Mouse (Mus musculus): ENCODE results near the gene Lman2l. TPM values are rescaled to one million over a fixed set of nuclear protein-coding genes. Genes with fewer than 3 reads are reported as not detected.
A peak's percentile ranks its signal among the peaks of the same experiment; 100 is the strongest.

Gene Lman2l
- polyA plus RNA-seq, 1 experiment from 2014 or later = 67.6 TPM

- no peaks in the 10 kb centered on the region for H3K4me1 ChIP-seq (replicated peaks; ENCODE audit: control insufficient read depth, insufficient read depth, low read length)
- 97% methylated on average over 3 of the region's 3 CpGs for WGBS
- H3K9ac ChIP-seq (replicated peaks; ENCODE audit: low read depth, low read length) = no peak overlapping the region
- H3K4me2 ChIP-seq (ENCODE audit: low read length) = no peak overlapping the region
- no peak for ATAC-seq
- H3K9me3 ChIP-seq (ENCODE audit: control insufficient read depth, low read length) = no peaks in the 10 kb centered on the region
- peaks cover 30% of the 10 kb centered on the region for H3K36me3 ChIP-seq (ENCODE audit: control insufficient read depth, insufficient read depth)
- no peaks in the 10 kb centered on the region for H3K27me3 ChIP-seq (replicated peaks; ENCODE audit: control insufficient read depth, insufficient read depth, low read length)
- no peak overlapping the region for H3K27ac ChIP-seq (ENCODE audit: low read length)
- H3K4me3 ChIP-seq (replicated peaks; ENCODE audit: low read length) = no peak overlapping the region
Measured at GRCm38 (mm10) chr1:36437223-36437622, 7.8 kb downstream of the Lman2l start.

- WGBS = 99% methylated on average over 6 of the region's 6 CpGs
Measured at GRCm38 (mm10) chr1:36436515-36436914, 8.6 kb downstream of the Lman2l start.

GRCm38 (mm10) chr1:36435071-36435470 lies 10.0 kb downstream of the Lman2l start:
- no peak for ATAC-seq
- Histone ChIP-seq H3K4me3 (replicated peaks; ENCODE audit: low read length) (no peak overlapping the region), H3K36me3 (ENCODE audit: control insufficient read depth, insufficient read depth) (peaks cover 32% of the 10 kb centered on the region), H3K9ac (replicated peaks; ENCODE audit: low read depth, low read length) (no peak overlapping the region), H3K27ac (ENCODE audit: low read length) (no peak overlapping the region), H3K9me3 (ENCODE audit: control insufficient read depth, low read length) (no peaks in the 10 kb centered on the region), H3K4me2 (ENCODE audit: low read length) (no peak overlapping the region), H3K27me3 (replicated peaks; ENCODE audit: control insufficient read depth, insufficient read depth, low read length) (no peaks in the 10 kb centered on the region), H3K4me1 (replicated peaks; ENCODE audit: control insufficient read depth, insufficient read depth, low read length) (no peaks in the 10 kb centered on the region)
- 83% methylated on average over 4 of the region's 4 CpGs for WGBS

More at GRCm38 (mm10) chr1:36436515-36436914, 8.6 kb downstream of the Lman2l start:
- H3K9me3 ChIP-seq (ENCODE audit: control insufficient read depth, low read length) = no peaks in the 10 kb centered on the region
- ATAC-seq = no peak
- H3K4me3 ChIP-seq (replicated peaks; ENCODE audit: low read length) = no peak overlapping the region
- no peak overlapping the region for H3K4me2 ChIP-seq (ENCODE audit: low read length)
- H3K4me1 ChIP-seq (replicated peaks; ENCODE audit: control insufficient read depth, insufficient read depth, low read length) = no peaks in the 10 kb centered on the region
- no peak overlapping the region for H3K27ac ChIP-seq (ENCODE audit: low read length)
- H3K9ac ChIP-seq (replicated peaks; ENCODE audit: low read depth, low read length) = no peak overlapping the region
- no peaks in the 10 kb centered on the region for H3K27me3 ChIP-seq (replicated peaks; ENCODE audit: control insufficient read depth, insufficient read depth, low read length)
- peaks cover 30% of the 10 kb centered on the region for H3K36me3 ChIP-seq (ENCODE audit: control insufficient read depth, insufficient read depth)

GRCm38 (mm10) chr1:36433616-36434015 lies 11.5 kb downstream of the Lman2l start:
- H3K27ac ChIP-seq (ENCODE audit: low read length) = no peak overlapping the region
- no peak overlapping the region for H3K4me2 ChIP-seq (ENCODE audit: low read length)
- WGBS = 91% methylated on average over 3 of the region's 3 CpGs
- no peak overlapping the region for H3K9ac ChIP-seq (replicated peaks; ENCODE audit: low read depth, low read length)
- ATAC-seq = no peak
- peaks cover 33% of the 10 kb centered on the region for H3K36me3 ChIP-seq (ENCODE audit: control insufficient read depth, insufficient read depth)
- no peak overlapping the region for H3K4me3 ChIP-seq (replicated peaks; ENCODE audit: low read length)
- no peaks in the 10 kb centered on the region for H3K4me1 ChIP-seq (replicated peaks; ENCODE audit: control insufficient read depth, insufficient read depth, low read length)
- no peaks in the 10 kb centered on the region for H3K27me3 ChIP-seq (replicated peaks; ENCODE audit: control insufficient read depth, insufficient read depth, low read length)
- H3K9me3 ChIP-seq (ENCODE audit: control insufficient read depth, low read length) = no peaks in the 10 kb centered on the region

DNA sequence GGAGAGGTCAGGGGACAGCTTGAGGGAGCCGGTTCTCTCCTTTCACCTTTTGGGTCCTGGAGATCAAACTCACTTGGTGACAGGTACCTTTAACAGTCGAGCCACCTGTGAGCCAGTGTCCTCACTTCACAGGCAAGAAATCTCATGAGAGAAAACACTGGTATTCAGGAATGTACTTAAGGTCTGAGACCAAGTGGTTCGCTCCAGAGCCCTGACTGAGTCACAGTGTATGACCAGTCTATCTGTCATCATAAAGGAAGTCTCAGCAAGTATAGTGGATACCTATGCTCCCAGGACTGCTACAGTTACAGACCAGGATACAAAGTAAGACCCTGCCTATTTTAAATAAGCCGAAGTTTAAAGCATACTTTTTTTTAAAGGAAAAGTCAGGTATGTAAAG lies 12.1 kb downstream of the Lman2l start:
- WGBS = 89% methylated on average over 4 of the region's 4 CpGs
- Histone ChIP-seq H3K36me3 (ENCODE audit: control insufficient read depth, insufficient read depth) (peaks cover 34% of the 10 kb centered on the region), H3K27me3 (replicated peaks; ENCODE audit: control insufficient read depth, insufficient read depth, low read length) (no peaks in the 10 kb centered on the region), H3K9ac (replicated peaks; ENCODE audit: low read depth, low read length) (no peak overlapping the region), H3K27ac (ENCODE audit: low read length) (no peak overlapping the region), H3K4me2 (ENCODE audit: low read length) (no peak overlapping the region), H3K9me3 (ENCODE audit: control insufficient read depth, low read length) (no peaks in the 10 kb centered on the region), H3K4me3 (replicated peaks; ENCODE audit: low read length) (no peak overlapping the region), H3K4me1 (replicated peaks; ENCODE audit: control insufficient read depth, insufficient read depth, low read length) (no peaks in the 10 kb centered on the region)
- no peak for ATAC-seq

DNA sequence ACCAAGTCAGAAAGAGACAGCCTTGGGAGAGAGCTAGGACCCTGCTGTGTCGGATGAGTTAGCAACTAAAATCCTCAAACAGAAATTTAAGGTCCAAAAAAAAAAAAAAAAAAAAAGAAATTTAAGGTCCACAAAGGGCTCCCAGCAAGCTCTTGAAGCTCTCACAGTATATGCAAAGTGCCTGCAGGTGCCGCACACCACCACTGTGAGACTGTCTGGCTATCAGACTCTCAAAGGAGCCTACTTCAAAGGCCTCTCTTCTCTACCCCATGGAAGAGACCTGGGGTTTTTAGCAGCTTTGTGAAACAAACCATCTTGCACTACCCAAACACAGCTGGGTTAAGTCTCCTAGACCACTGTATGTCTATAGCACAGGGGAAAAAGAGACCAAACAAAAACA lies 15.6 kb downstream of the Lman2l start:
- Histone ChIP-seq H3K4me3 (replicated peaks; ENCODE audit: low read length) (no peak overlapping the region), H3K9ac (replicated peaks; ENCODE audit: low read depth, low read length) (no peak overlapping the region), H3K4me1 (replicated peaks; ENCODE audit: control insufficient read depth, insufficient read depth, low read length) (no peaks in the 10 kb centered on the region), H3K9me3 (ENCODE audit: control insufficient read depth, low read length) (no peaks in the 10 kb centered on the region), H3K4me2 (ENCODE audit: low read length) (no peak overlapping the region), H3K27me3 (replicated peaks; ENCODE audit: control insufficient read depth, insufficient read depth, low read length) (no peaks in the 10 kb centered on the region), H3K36me3 (ENCODE audit: control insufficient read depth, insufficient read depth) (peaks cover 43% of the 10 kb centered on the region), H3K27ac (ENCODE audit: low read length) (no peak overlapping the region)
- ATAC-seq = no peak
- 92% methylated on average over 2 of the region's 2 CpGs for WGBS

- H3K9me3 ChIP-seq (ENCODE audit: control insufficient read depth, low read length) = no peaks in the 10 kb centered on the region
- 82% methylated on average over 6 of the region's 6 CpGs for WGBS
- no peaks in the 10 kb centered on the region for H3K27me3 ChIP-seq (replicated peaks; ENCODE audit: control insufficient read depth, insufficient read depth, low read length)
- H3K4me2 ChIP-seq (ENCODE audit: low read length) = no peak overlapping the region
- H3K4me1 ChIP-seq (replicated peaks; ENCODE audit: control insufficient read depth, insufficient read depth, low read length) = peaks cover 15% of the 10 kb centered on the region
- H3K9ac ChIP-seq (replicated peaks; ENCODE audit: low read depth, low read length) = no peak overlapping the region
- ATAC-seq = no peak
- H3K27ac ChIP-seq (ENCODE audit: low read length) = no peak overlapping the region
- H3K36me3 ChIP-seq (ENCODE audit: control insufficient read depth, insufficient read depth) = no peaks in the 10 kb centered on the region
- no peak overlapping the region for H3K4me3 ChIP-seq (replicated peaks; ENCODE audit: low read length)
Measured at GRCm38 (mm10) chr1:36404531-36404930, 40.5 kb downstream of the Lman2l start.

- Histone ChIP-seq H3K9me3 (ENCODE audit: control insufficient read depth, low read length) (no peaks in the 10 kb centered on the region), H3K27me3 (replicated peaks; ENCODE audit: control insufficient read depth, insufficient read depth, low read length) (no peaks in the 10 kb centered on the region), H3K27ac (ENCODE audit: low read length) (peak overlapping the region; percentile 64), H3K9ac (replicated peaks; ENCODE audit: low read depth, low read length) (no peak overlapping the region), H3K4me2 (ENCODE audit: low read length) (no peak overlapping the region), H3K36me3 (ENCODE audit: control insufficient read depth, insufficient read depth) (no peaks in the 10 kb centered on the region), H3K4me1 (replicated peaks; ENCODE audit: control insufficient read depth, insufficient read depth, low read length) (peaks cover 15% of the 10 kb centered on the region), H3K4me3 (replicated peaks; ENCODE audit: low read length) (no peak overlapping the region)
- 12% methylated on average over 4 of the region's 4 CpGs for WGBS
- ATAC-seq = peak; percentile 92
Measured at GRCm38 (mm10) chr1:36401509-36401908, 43.6 kb downstream of the Lman2l start.

DNA sequence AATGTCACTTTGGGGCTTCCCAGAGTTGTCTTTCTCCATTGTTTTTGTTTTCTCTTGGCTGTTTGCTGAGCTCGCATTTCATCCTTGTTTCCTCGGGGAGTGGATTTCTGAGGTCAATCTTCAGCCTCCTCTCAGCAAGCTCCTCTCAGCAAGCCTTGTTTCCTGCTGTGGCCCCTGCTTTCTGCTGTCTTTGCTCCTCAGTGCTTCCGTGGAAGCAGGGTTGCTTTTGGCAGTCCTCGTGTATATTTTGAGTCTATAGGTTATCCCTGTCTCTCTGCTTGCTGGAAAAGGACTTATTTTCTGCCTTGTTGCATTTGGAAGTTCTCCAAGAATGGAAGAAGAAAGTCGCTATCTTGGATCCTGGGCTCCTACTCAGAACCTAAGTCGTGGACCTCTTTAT lies 48.0 kb downstream of the Lman2l start:
- 27% methylated on average over 6 of the region's 6 CpGs for WGBS
- Histone ChIP-seq H3K27ac (ENCODE audit: low read length) (no peak overlapping the region), H3K27me3 (replicated peaks; ENCODE audit: control insufficient read depth, insufficient read depth, low read length) (no peaks in the 10 kb centered on the region), H3K9ac (replicated peaks; ENCODE audit: low read depth, low read length) (no peak overlapping the region), H3K36me3 (ENCODE audit: control insufficient read depth, insufficient read depth) (no peaks in the 10 kb centered on the region), H3K4me2 (ENCODE audit: low read length) (no peak overlapping the region), H3K4me1 (replicated peaks; ENCODE audit: control insufficient read depth, insufficient read depth, low read length) (peaks cover 12% of the 10 kb centered on the region), H3K9me3 (ENCODE audit: control insufficient read depth, low read length) (no peaks in the 10 kb centered on the region), H3K4me3 (replicated peaks; ENCODE audit: low read length) (no peak overlapping the region)
- ATAC-seq = no peak

- no peaks in the 10 kb centered on the region for H3K9me3 ChIP-seq (ENCODE audit: control insufficient read depth, low read length)
- no peak overlapping the region for H3K4me3 ChIP-seq (replicated peaks; ENCODE audit: low read length)
- ATAC-seq = no peak
- H3K9ac ChIP-seq (replicated peaks; ENCODE audit: low read depth, low read length) = no peak overlapping the region
- H3K4me2 ChIP-seq (ENCODE audit: low read length) = no peak overlapping the region
- WGBS = 56% methylated on average over 4 of the region's 4 CpGs
- H3K27ac ChIP-seq (ENCODE audit: low read length) = no peak overlapping the region
- no peaks in the 10 kb centered on the region for H3K36me3 ChIP-seq (ENCODE audit: control insufficient read depth, insufficient read depth)
- H3K4me1 ChIP-seq (replicated peaks; ENCODE audit: control insufficient read depth, insufficient read depth, low read length) = no peaks in the 10 kb centered on the region
- H3K27me3 ChIP-seq (replicated peaks; ENCODE audit: control insufficient read depth, insufficient read depth, low read length) = no peaks in the 10 kb centered on the region
Measured at GRCm38 (mm10) chr1:36379582-36379981, 65.5 kb downstream of the Lman2l start.
